Mouse (Mus musculus) kidney, postnatal 0 days (tissue): Measurements from ENCODE around the gene Actb. TPM values are rescaled to one million over a fixed set of nuclear protein-coding genes. Genes with fewer than 3 reads are reported as not detected.
A peak's percentile ranks its signal among the peaks of the same experiment; 100 is the strongest.

Source experiments
- ATAC-seq: fragments of 200-750 bp; cut with Nextera tagmentation; replicated peaks from 2 replicates; pipeline ENCODE4 v1.8.0; 2017; ENCODE audit warnings: low read depth, moderate number of reproducible peaks, moderate TSS enrichment, moderate library complexity; ENCODE audit not compliant: low FRiP score
- DNase-seq: peaks from one replicate; pipeline ENCODE4 v3.0.0-alpha.2; 2016; ENCODE audit warnings: low spot score
- H3K27ac ChIP-seq: fragments of 300-500 bp; sonication (generic); 2 replicates; pipeline ENCODE4 v1.5.1; 2014; ENCODE audit warnings: mild to moderate bottlenecking
- H3K27me3 ChIP-seq: fragments of 300-500 bp; sonication (generic); 2 replicates; pipeline ENCODE4 v1.6.1; 2014; ENCODE audit warnings: low read length, mixed read lengths; ENCODE audit not compliant: insufficient read depth
- H3K36me3 ChIP-seq: fragments of 300-500 bp; sonication (generic); 2 replicates; pipeline ENCODE4 v1.6.1; 2014; ENCODE audit warnings: low read length, mixed read lengths; ENCODE audit not compliant: insufficient read depth
- H3K4me1 ChIP-seq: fragments of 300-500 bp; sonication (generic); replicated peaks from 2 replicates; pipeline ENCODE4 v1.6.1; 2014; ENCODE audit warnings: antibody characterized with exemption, low read length, mixed read lengths; ENCODE audit not compliant: insufficient read depth
- H3K4me2 ChIP-seq: fragments of 300-500 bp; sonication (generic); 2 replicates; pipeline ENCODE4 v1.6.1; 2014; ENCODE audit warnings: mild to moderate bottlenecking, low read length, moderate library complexity, mixed read lengths
- H3K4me3 ChIP-seq: fragments of 300-500 bp; sonication (generic); replicated peaks from 2 replicates; pipeline ENCODE4 v1.5.1; 2014; ENCODE audit warnings: low read depth, low read length
- H3K9ac ChIP-seq: fragments of 300-500 bp; sonication (generic); 2 replicates; pipeline ENCODE4 v1.6.1; 2014; ENCODE audit warnings: low read depth, low read length
- H3K9me3 ChIP-seq: fragments of 300-500 bp; sonication (generic); replicated peaks from 2 replicates; pipeline ENCODE4 v1.6.1; 2016; ENCODE audit warnings: low read length, inconsistent platforms, mixed read lengths
- CTCF ChIP-seq: IDR thresholded peaks from 2 replicates; pipeline ENCODE4 v1.5.1; 2016; ENCODE audit warnings: antibody characterized with exemption, low read depth, mild to moderate bottlenecking, moderate library complexity
- whole genome bisulfite sequencing: fragments of 180-500 bp; shearing (Covaris S2); extraction: QIAGEN DNeasy Blood & Tissue Kit; methylation state at CpG from one replicate; pipeline ENCODE4 v1.1.7; 2014; 5-methylcytosine and 5-hydroxymethylcytosine counted together
- polyA plus RNA-seq: library from polyadenylated mRNA; unstranded; fragments of >200 nt; fragmentation: Nextera tagmentation; extraction: Ambion mirVana; gene quantifications from 2 replicates; pipeline ENCODE4 v1.2.1, GENCODE M21; 2015

Gene Actb
- polyA plus RNA-seq, 1 experiment from 2014 or later, result 14,836 TPM

- TF ChIP-seq CTCF, result no peak; the same call in 1 of the 2 replicates
- Histone ChIP-seq H3K27ac (no peak overlapping the region), H3K9ac (no peak overlapping the region), H3K4me3 (no peak overlapping the region), H3K27me3 (no peaks in the 10 kb centered on the region), H3K4me1 (no peaks in the 10 kb centered on the region), H3K9me3 (no peaks in the 10 kb centered on the region), H3K36me3 (0 out of 2 replicates have a peak, but pooled peaks cover 4% of the 10 kb centered on the region), H3K4me2 (no peak overlapping the region)
- WGBS, result 45% methylated on average over 13 of the region's 13 CpGs
- DNase-seq (peak; percentile 27), ATAC-seq (no peak)
Observed at GRCm38 (mm10) chr5:142869463-142869862, 37.1 kb downstream of the Actb start.

GRCm38 (mm10) chr5:142857763-142858229 is 48.8 kb downstream of the Actb start:
- Histone ChIP-seq H3K27me3 (no peaks in the 10 kb centered on the region), H3K4me2 (no peak overlapping the region), H3K9ac (no peak overlapping the region), H3K9me3 (no peaks in the 10 kb centered on the region), H3K27ac (no peak overlapping the region), H3K36me3 (no peaks in the 10 kb centered on the region), H3K4me1 (no peaks in the 10 kb centered on the region), H3K4me3 (no peak overlapping the region)
- ATAC-seq (no peak), DNase-seq (no peak)
- TF ChIP-seq CTCF, result no peak
- 48% methylated on average over 16 of the region's 16 CpGs for WGBS

GRCm38 (mm10) chr5:142856408-142856807 is 50.1 kb downstream of the Actb start:
- no peaks in the 10 kb centered on the region for H3K27me3 ChIP-seq
- ATAC-seq (no peak), DNase-seq (no peak)
- 82% methylated on average over 4 of the region's 4 CpGs for WGBS
- peak; percentile 23; the same call in 1 of the 2 replicates for TF ChIP-seq CTCF
- no peak overlapping the region for H3K27ac ChIP-seq
- no peak overlapping the region for H3K4me2 ChIP-seq
- no peaks in the 10 kb centered on the region for H3K36me3 ChIP-seq
- H3K9me3 ChIP-seq, result no peaks in the 10 kb centered on the region
- no peaks in the 10 kb centered on the region for H3K4me1 ChIP-seq
- no peak overlapping the region for H3K4me3 ChIP-seq
- no peak overlapping the region for H3K9ac ChIP-seq

- Histone ChIP-seq H3K36me3 (no peaks in the 10 kb centered on the region), H3K9ac (no peak overlapping the region), H3K4me1 (no peaks in the 10 kb centered on the region), H3K9me3 (no peaks in the 10 kb centered on the region), H3K4me3 (no peak overlapping the region), H3K27ac (no peak overlapping the region), H3K27me3 (no peaks in the 10 kb centered on the region), H3K4me2 (no peak overlapping the region)
- 85% methylated on average over 10 of the region's 10 CpGs for WGBS
- ATAC-seq (no peak), DNase-seq (peak; percentile 61)
- TF ChIP-seq CTCF, result peak; percentile 70
Observed at GRCm38 (mm10) chr5:142854877-142855276, 51.7 kb downstream of the Actb start.

- Histone ChIP-seq H3K4me2 (no peak overlapping the region), H3K27me3 (no peaks in the 10 kb centered on the region), H3K9ac (no peak overlapping the region), H3K4me3 (no peak overlapping the region), H3K27ac (no peak overlapping the region), H3K9me3 (no peaks in the 10 kb centered on the region), H3K4me1 (no peaks in the 10 kb centered on the region), H3K36me3 (no peaks in the 10 kb centered on the region)
- DNase-seq (no peak), ATAC-seq (no peak; the same call in 1 of the 2 replicates)
- WGBS, result 65% methylated on average over 6 of the region's 6 CpGs
- TF ChIP-seq CTCF, result no peak
Observed at GRCm38 (mm10) chr5:142853585-142853984, 53.0 kb downstream of the Actb start.

Other genes starting within 250 kb of the Actb start
- gene Slc29a4, start 214.2 kb downstream of the Actb start, polyA plus RNA-seq, result 2.5 and 3.1 TPM in 2 replicates
- 16.3 and 18.4 TPM in 2 replicates for gene Tnrc18, start 89.1 kb downstream of the Actb start, polyA plus RNA-seq
- gene Fbxl18, start 11.3 kb downstream of the Actb start, polyA plus RNA-seq, result 9.6 and 9.9 TPM in 2 replicates
- 175 and 205 TPM in 2 replicates for gene Fscn1, start 53.6 kb upstream of the Actb start, polyA plus RNA-seq
- gene Rnf216, start 206.2 kb upstream of the Actb start, polyA plus RNA-seq, result 29.9 and 30.2 TPM in 2 replicates
- not detected in 2 replicates for gene Olfr718-ps1, start 240.8 kb upstream of the Actb start, polyA plus RNA-seq